Mouse (Mus musculus) NIH3T3 (cell line): ENCODE measurements around the gene Gm43738.
A peak's percentile ranks its signal among the peaks of the same experiment; 100 is the strongest.
"Not testable (repeated sequence)": the region's sequence is repeated elsewhere in the genome, so short reads cannot be mapped to it uniquely, and the experiment has no call there.

Experiments used
- DNase-seq: peaks from one replicate; pipeline ENCODE4 v3.0.0-alpha.2; 2012; ENCODE audit warnings: low read depth

Gene Gm43738

GRCm38 (mm10) chr3:89102495-89103290 is 1.8 kb upstream of the Gm43738 start:
- DNase-seq = no peak

DNA sequence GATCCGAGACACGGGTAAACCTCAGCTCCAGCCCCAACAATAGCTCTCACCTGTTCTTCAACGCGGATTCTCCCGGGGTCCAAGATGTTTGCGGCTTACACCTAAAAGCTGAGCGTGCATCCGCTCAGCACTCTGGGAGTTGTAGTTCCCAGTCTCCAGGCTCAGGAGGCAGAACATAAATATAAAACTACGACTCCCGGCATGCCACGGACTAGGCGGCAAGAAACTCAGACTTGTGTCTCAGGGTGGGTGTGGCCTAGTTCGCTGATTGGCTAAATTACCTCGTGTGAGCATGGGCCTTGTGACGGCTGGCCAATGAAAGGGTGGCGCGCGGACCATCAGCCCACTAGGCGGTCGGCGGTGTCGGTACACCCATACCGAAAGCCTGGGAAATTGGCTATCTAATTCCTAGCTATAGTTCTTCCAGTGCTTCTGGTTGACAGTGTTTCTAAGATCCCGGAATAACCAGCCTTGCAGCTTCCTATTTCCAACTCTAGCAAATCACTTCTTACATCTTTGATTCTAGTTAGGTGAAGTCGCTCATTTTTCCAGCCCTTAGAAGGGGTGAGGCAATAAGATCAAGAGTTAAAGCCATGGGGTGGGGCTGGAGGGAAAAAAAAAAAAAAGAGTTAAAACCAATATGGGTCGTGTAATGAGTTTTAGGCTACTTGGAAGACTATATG is 1.1 kb upstream of the Gm43738 start, which contains the start of gene Fdps:
TSS of gene Fdps (minus strand) at position 148 of the 683 bp plus-strand sequence.
- DNase-seq = peak; percentile 99

DNA sequence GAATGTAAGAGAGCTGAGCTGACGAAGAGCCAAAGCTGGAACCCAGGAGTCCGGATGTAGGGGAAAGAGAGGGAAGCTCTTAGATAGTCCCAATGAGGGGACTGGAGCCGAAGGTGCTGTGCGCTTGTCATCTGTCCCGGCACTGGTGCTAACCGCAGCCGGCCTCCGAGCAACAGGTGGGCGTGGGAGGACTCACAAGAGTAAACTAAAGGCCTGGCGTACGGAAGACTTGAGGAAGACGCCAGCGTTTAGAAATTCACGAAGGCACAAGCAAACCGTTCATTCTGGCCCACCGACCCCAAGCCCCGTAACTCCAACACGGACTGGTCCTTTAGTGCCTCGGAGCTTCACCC is 536 bp upstream of the Gm43738 start:
- DNase-seq = no peak

- DNase-seq = no peak
Measured at GRCm38 (mm10) chr3:89094021-89094420, 6.9 kb downstream of the Gm43738 start.

DNA sequence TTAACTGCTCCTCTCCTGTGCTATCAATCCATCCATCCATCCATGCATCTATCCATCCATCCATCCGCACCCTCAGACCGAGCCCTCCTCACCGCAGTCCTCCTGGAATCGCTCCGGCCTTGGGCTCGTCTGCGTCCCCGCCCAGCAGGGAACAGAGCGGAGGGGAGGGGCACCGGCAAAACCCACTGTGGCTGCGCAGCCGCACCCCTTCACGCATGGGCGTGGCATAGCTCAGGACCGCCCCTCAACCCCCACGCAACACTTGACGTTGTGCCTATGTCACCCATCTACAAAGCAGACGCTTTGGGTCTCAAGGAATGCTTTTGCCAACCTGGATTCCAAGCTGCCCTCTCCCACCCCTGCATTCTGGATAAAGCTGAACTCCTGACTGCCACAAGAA is 7.7 kb downstream of the Gm43738 start, which contains the start of gene Rusc1:
TSS of gene Rusc1 (minus strand) at position 137 of the 400 bp plus-strand sequence.
- peak; percentile 56 for DNase-seq

DNA sequence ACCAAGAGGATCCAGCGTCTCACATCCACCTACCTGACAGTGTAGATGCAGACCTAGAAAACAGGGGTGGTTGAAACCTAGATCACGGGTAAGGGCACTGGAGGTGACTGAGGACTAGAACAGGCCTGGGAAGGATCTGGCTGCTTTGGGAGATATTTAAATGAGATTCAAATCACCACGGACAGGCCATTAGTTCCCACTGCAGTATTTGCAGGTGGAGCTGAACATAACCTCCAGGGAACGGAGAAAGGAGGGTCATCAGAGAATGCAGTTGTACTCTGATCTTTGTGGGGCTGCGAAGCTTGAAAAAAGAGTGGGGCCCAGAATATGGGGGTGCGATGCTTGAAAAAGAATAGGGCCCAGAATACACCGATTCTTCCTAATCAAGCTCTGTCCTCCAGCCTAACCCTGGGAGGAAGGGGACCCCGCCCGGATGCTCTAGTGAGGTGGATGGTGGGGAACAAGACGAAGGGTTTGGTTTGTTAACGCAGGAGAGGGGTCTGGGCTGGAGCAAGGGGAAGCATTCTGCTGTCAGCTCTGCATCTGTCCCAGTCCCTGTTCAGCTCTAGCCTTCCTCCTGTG is 8.3 kb downstream of the Gm43738 start:
- DNase-seq = no peak

DNA sequence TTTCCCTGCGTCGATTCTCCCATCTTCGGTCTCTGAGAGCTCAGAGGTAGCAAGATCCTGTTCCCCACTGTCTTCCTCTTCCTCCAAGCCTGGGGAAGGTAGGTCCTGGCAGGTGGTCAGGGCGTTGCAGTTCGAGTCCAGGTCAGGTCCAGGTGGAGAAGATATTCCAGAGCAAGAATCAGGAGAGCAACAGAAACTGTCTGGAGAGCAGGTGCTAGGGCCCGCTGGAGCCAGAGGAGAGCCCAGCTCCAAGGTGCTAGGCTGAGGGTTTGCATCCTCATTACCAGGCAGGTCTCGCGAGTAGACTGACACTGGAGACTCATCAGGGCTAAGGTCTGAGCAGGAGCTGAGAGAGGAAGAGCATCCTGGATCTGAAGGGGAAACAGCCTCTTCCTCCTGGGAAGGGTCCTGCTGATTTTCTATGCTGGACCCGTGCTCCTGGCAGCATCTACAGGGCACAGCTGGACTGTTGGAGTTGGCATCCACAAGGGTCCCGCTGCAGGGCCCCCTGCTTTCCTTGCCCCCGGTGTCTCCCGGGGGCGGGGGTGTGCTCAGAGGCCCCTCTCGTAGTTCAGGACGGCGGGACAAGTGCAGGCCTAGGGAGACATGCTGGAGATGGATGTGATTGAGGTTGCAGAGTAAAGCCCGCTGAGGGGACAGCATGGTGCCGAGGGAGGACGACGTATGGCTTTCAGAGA is 8.9 kb downstream of the Gm43738 start:
- DNase-seq = no peak

DNA sequence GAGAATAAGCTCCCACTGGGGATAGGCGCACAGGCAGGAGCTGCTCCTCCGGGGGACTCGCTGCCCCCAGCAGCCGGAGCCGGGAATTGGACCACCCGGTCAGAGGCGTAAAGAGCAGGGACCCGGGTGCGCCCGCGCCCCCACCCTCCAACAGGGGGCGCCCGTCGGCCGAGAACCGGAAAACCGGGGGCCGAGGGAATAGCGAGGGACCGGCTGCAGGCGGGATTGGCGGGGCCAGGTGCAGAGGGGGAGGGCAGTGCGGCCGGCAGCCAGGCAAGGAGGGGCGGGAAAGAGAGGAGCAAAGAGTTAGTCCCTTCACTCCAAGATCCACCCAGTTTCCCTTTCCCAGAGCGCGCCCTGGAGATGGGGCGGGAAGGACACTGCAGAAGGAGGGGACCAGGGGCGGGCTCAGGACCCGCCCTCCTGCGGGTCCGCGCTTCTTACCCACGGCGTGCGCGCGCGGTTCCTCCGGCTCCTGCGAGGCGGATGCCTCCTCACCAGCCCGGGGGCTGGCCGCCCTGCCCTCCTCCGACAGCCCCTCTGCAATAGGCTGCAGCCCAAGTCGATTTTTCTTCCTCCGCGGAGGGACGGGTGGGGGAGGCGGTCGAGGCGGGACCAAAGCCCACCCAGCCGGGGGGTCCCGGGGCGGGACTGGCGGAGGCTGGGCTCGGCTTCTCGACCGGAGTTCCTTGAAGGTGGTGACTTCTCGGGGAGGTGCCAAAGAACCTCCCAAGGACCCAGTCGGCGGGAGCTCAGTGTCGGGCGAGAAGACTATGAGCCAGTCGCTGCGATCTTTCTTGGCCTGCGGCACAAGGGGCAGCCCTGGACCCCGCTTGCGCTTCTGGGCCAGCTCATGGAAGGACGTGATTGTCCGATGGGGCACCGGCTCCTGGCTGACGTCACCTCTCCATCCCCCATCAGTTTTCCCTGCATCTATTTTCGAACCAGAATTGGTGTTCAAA is 9.9 kb downstream of the Gm43738 start:
- DNase-seq = peak; percentile 90

DNA sequence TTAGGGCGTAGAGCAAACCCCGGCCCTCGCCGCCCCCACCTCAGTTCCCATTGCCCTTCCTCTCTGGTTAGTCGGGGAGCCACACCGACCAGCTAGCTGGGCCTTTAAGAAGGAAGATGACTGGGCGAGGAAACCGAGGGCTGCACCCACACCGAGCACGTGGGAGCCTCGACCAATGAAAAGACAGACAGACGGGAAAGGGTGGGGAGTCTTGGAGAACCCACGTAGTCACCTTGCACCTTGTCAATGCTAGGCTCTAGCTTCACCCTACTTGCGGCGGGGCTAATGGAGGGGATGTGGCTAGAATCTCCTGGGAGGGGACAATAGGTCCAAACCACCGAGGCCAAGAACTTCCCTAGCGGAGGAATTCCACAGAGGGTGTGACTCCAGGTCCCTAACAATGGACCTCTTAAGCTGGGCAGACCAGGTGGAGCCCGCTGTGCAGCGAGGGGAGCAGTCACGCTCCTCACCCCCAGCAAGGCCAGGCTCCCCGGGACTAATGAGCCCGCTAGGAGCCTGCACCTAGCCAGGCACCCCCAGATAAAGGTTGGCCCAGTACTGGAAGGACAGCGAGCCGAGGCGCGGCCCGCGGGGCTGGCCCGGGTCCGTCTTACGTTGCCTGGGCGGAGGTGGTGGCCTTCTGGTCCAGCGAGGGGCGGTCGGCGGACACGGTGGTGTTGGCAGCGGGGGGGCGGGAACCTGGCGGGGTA is 10.9 kb downstream of the Gm43738 start:
- peak; percentile 90 for DNase-seq

GRCm38 (mm10) chr3:89088974-89089373 is 11.9 kb downstream of the Gm43738 start:
- no peak for DNase-seq

DNA sequence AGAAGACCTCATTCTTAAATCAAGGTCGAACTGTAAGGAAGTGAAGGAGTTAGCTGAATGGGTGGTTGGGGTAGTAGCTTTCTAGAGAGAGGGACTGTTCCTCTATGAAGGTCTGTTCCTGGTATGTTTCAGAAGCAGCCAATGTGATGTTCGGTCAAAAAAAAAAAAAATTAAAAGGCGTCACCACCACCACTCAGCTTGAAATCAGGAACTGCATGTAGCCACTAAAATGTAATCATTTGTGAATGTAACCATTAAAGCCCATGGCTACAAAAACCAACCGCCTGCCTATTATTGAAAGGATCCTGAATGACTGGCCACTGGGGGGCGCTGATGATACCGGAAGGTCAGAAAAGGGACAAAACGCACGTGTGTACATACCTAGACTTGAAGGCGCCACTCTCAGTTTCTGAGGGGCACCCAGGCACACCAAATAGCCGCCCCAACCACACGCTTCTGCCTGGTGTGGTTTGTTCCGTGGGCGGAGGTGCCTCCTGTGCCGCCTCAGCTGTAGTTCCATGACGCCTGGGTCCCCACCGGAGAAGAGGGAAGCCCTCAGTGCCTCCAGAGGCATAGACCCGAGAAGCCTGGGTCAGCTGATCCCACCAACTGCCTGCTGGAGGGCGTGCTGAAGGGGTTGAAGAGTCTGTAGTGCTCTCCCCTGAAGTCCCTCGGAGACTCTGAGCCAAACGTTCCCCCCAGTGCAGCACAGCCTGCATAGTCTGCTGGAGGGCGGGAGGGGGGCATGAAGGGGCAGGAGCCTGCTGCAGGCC is 13.4 kb downstream of the Gm43738 start:
- DNase-seq = peak; percentile 76

GRCm38 (mm10) chr3:89084654-89085190 is 16.2 kb downstream of the Gm43738 start:
- DNase-seq = no peak

DNA sequence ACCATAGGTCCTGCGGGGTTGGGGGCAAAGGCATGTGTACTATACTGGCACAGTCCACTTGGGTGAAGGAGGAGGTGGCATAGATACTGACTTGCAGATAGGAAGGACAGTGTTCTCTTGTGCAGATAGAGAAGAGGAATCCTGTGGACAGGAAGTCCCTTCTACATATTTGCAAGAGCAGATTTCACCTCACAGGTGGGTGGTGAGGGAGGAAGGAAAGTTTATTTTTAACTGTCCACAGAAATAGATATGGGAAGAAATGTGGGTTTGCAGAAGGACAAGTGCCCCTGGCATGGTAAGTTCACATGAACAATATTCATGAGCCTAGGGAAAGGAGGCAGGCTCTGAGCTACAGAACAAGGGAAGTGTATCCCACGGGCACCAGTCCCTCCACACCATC is 16.8 kb downstream of the Gm43738 start:
- DNase-seq = no peak

DNA sequence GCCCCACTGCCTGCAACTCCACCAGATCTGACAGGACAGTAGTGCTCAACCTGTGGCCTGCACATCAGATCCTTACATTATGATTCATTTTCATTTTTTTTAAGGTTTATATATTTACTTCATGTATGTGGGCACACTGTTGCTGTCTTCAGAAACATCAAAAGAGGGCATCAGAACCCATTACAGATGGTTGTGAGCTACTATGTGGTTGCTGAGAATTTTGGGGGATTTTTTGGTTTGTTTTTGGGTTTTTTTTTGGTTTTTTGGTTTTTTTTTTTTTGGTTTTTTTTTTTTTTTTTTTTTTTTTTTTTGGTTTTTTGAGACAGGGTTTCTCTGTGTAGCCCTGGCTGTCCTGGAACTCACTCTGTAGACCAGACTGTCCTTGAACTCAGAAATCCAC is 18.6 kb downstream of the Gm43738 start:
- not testable (repeated sequence) for DNase-seq

DNA sequence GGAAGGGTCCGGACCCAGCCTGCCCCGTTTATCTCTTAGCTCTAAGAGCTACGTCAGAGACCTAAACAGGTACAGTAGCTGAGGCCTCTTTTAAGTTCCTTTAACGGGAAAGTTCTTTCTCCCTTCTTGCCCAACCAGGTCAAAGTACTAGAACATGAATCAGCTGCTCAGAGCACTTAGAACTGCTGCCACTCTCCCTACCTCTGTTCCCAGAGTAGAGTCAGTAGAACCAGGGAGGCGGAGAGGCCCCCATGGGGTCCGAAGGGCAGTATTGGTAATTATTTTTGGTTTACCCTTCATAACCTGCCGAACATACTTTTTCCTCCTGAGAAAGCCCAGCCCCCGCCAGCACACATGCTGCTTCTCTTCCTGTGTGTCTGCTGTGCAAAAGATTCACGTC is 23.5 kb downstream of the Gm43738 start:
- no peak for DNase-seq

- DNase-seq = no peak
Measured at GRCm38 (mm10) chr3:89067265-89067664, 33.6 kb downstream of the Gm43738 start.

DNA sequence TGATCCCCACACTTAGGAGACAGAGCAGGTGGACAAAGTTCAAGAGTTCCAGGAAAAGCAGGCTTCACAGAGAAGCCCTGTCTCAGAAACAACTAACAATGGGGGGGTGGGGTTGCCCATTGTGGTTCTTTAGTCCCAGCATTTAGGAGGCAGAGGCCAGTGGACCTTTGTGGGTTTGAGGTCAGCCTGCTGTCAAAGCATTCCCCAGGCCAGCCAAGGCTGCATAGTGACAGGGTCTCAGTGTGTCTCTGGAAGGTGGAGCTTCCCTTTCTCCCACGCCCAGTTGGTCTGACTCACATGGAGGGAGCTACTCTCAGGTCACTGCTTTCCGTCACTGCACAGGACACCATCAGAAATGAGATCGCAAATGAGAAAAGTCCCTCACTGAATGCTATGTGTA is 39.2 kb downstream of the Gm43738 start:
- no peak for DNase-seq

GRCm38 (mm10) chr3:89058783-89059182 is 42.1 kb downstream of the Gm43738 start:
- DNase-seq = peak; percentile 58

GRCm38 (mm10) chr3:89058361-89058760 is 42.5 kb downstream of the Gm43738 start:
- no peak for DNase-seq

- no peak for DNase-seq
Measured at GRCm38 (mm10) chr3:89043359-89043758, 57.5 kb downstream of the Gm43738 start.
